Mouse (Mus musculus): Measurements from ENCODE around the gene Add2.

GRCm38 (mm10) chr6:86026632-86027292, 1.7 kb upstream of the Add2 start:
- TF ChIP-seq MYOD1 (IDR thresholded peaks at IDR 0.05; ENCODE audit: control insufficient read depth, insufficient read length, low read depth) (no peak), CTCF (IDR thresholded peaks at IDR 0.05; ENCODE audit: control insufficient read depth, insufficient read depth, insufficient read length) (no peak), CEBPB (IDR thresholded peaks at IDR 0.05; ENCODE audit: low read depth) (no peak), MYOG (IDR thresholded peaks at IDR 0.05; ENCODE audit: control insufficient read depth, extremely low read depth, insufficient read length) (no peak)
